Mouse (Mus musculus) midbrain, embryonic 10.5 days (tissue): ENCODE measurements at regions not wholly inside any gene's neighbourhood (a gene's known extent, or its start where the extent isn't known, plus 50 kb on each side); places are given as distances from the start of the nearest gene placed in this dataset.

Source experiments
- DNase-seq: peaks from one replicate; pipeline ENCODE4 v3.0.0-alpha.2; 2017; ENCODE audit warnings: low spot score
- H3K27ac ChIP-seq: fragments of 300-500 bp; sonication (generic); replicated peaks from 2 replicates; pipeline ENCODE4 v1.5.1; 2016; ENCODE audit warnings: mild to moderate bottlenecking
- H3K27me3 ChIP-seq: fragments of 300-500 bp; sonication (generic); 2 replicates; pipeline ENCODE4 v1.6.1; 2016; ENCODE audit warnings: low read depth, mild to moderate bottlenecking; ENCODE audit not compliant: poor library complexity, severe bottlenecking
- H3K36me3 ChIP-seq: fragments of 300-500 bp; sonication (generic); 2 replicates; pipeline ENCODE4 v1.6.1; 2016; ENCODE audit warnings: mild to moderate bottlenecking, moderate library complexity
- H3K4me1 ChIP-seq: fragments of 300-500 bp; sonication (generic); 2 replicates; pipeline ENCODE4 v1.6.1; 2016
- H3K4me3 ChIP-seq: fragments of 300-500 bp; sonication (generic); 2 replicates; pipeline ENCODE4 v1.5.1; 2016; ENCODE audit warnings: mild to moderate bottlenecking, moderate library complexity
- H3K9me3 ChIP-seq: fragments of 300-500 bp; sonication (generic); replicated peaks from 2 replicates; pipeline ENCODE4 v1.6.1; 2016; ENCODE audit warnings: mild to moderate bottlenecking
- WGBS: fragments of 180-500 bp; shearing (Covaris S2); methylation state at CpG from one replicate; pipeline ENCODE4 v1.1.7; 2016; 5-methylcytosine and 5-hydroxymethylcytosine counted together

DNA sequence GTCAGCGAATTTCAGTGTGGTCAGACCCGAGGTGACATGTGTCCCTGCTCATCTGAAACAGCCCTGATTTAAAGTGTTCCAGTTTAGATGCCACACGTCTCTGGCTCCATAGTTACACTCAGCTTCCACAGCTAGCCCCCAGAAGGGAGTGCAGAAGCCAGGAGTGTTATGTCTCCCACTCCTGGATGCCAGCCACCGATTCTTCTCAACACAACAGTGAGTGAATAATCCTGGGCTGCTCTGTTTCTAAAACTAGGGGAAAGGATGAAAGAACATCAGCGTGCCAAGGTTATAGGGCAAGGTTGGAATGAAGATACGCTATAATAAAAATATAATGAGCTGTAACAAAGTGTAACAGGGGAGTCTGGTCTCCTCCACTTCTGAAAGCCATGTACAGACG, 51.5 kb upstream of the Stmnd1 start:
- Histone ChIP-seq H3K27me3 (no peaks in the 10 kb centered on the region), H3K4me3 (no peak overlapping the region), H3K36me3 (no peaks in the 10 kb centered on the region), H3K27ac (no peak overlapping the region), H3K9me3 (no peaks in the 10 kb centered on the region), H3K4me1 (peaks cover 12% of the 10 kb centered on the region)
- no peak for DNase-seq
- WGBS = 85% methylated on average over 7 of the region's 7 CpGs

DNA sequence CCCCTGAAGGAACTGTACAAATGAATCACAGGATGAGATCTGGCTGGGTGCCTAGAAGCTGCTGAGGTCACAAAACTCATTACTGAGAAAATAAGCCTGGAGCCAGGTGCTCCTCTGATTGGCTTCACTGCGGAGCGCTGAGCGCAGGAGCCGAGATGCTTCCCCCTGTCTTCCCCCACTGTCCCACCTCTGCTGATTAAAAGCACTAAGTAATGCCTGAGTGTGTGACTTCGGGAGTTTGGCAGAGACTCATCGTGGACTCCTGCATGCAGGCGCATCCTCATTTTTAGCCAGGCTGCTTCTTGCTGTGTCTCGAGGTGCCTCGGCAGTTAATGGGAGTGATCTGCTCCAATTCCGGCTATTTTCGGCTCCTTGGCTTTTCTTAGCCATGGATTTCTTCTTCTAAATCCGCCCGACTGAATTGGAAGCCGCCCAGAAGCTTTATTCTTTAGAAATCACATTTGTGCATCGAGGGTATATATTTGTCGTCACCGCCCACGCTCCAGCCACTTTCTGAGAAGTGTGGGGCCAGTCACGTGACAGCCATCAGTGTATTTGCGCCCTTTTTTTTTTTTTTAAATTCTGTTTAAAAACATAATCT, 55.3 kb upstream of the Stmnd1 start:
- H3K4me3 ChIP-seq = no peak overlapping the region
- DNase-seq = no peak
- no peak overlapping the region for H3K27ac ChIP-seq
- H3K27me3 ChIP-seq = no peaks in the 10 kb centered on the region
- WGBS = 85% methylated on average over 20 of the region's 20 CpGs
- peaks cover 13% of the 10 kb centered on the region for H3K4me1 ChIP-seq
- no peaks in the 10 kb centered on the region for H3K36me3 ChIP-seq
- H3K9me3 ChIP-seq = no peaks in the 10 kb centered on the region

DNA sequence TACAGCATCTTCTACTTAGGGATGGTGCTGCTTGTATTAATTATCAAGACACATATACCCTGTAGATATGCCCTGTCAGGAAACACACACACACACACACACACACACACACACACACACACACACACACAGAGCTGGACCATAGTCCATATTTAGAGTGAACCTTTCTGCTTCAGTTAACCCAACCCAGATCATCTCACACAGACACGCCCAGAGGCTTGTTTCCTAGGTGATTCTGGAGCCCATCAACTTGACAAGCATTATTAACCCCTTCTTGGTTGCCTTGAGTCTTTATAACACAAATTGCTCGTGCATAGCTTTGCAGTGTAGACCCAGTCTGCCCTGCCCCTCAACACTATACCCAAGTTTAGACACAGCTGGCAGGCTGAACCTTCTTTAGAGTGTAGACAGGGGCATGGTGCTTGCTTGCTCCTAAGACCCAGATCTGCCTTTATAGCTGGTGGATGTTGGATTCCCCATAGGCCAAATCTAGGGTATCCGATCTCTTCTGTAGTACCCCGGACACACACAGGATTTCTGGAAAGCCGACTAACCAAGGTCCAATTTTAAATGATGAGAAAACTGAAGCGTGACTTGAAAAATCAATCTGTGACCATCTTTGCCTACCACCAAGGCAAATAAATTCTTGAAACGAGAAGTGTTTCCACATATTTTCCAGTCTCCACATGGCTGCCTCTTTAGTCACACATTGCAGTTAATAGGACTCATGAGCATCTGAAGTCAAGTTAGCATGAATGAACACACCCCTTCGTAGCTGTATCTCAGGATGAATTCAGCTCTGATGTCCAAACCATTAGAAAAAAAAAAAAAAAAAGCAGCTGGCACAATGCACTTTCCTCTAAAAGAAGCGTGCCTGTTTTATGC, 56.3 kb upstream of the Stmnd1 start:
- no peak overlapping the region for H3K27ac ChIP-seq
- no peak overlapping the region for H3K4me3 ChIP-seq
- no peaks in the 10 kb centered on the region for H3K9me3 ChIP-seq
- no peak for DNase-seq
- peaks cover 13% of the 10 kb centered on the region for H3K4me1 ChIP-seq
- WGBS = 79% methylated on average over 9 of the region's 9 CpGs
- H3K36me3 ChIP-seq = no peaks in the 10 kb centered on the region
- no peaks in the 10 kb centered on the region for H3K27me3 ChIP-seq

DNA sequence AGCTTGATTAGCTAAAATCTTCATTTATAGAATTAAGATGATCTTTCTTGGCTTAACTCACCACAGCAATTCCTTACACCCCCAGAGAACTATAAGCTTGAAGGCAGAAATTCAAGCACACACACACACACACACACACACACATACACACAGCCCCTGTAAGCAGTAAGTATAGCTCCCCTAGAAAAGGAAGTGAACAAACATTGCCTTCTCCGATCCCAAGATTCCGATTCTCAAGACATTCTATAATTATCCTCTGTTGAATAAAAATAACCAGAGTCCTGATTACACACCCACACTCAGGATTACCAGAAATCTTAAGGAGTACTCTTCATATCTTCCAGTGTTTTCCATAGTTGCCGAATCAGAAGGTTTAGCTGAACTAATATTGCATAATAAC, 70.0 kb upstream of the Stmnd1 start:
- Histone ChIP-seq H3K27ac (no peak overlapping the region), H3K9me3 (no peaks in the 10 kb centered on the region), H3K4me3 (no peak overlapping the region), H3K27me3 (no peaks in the 10 kb centered on the region), H3K36me3 (no peaks in the 10 kb centered on the region), H3K4me1 (0 out of 2 replicates have a peak, but pooled peaks cover 4% of the 10 kb centered on the region)
- DNase-seq = no peak
- 95% methylated on average over 3 of the region's 3 CpGs for WGBS

DNA sequence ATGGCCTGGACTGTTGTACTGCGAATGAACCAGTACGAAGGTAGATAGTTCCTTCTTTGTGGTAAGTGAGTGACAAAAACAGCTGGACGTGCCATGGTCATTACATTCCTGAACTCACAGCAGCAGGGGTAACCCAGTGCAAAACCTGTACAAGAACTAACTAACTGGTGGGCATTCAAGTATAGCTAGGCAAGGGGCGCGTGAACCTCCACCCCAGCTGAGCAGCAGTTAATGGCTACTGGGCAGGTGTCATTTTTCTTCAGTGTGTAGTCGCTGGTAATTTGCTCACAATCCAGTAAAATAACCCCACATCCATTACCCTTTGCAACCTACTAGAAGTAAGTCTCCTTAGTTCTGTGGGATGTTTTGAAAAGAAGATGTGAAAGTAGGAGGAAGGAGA, 70.9 kb upstream of the Stmnd1 start:
- Histone ChIP-seq H3K4me3 (no peak overlapping the region), H3K27ac (no peak overlapping the region), H3K27me3 (no peaks in the 10 kb centered on the region), H3K9me3 (no peaks in the 10 kb centered on the region), H3K4me1 (0 out of 2 replicates have a peak, but pooled peaks cover 4% of the 10 kb centered on the region), H3K36me3 (no peaks in the 10 kb centered on the region)
- WGBS = 91% methylated on average over 6 of the region's 6 CpGs
- DNase-seq = no peak

DNA sequence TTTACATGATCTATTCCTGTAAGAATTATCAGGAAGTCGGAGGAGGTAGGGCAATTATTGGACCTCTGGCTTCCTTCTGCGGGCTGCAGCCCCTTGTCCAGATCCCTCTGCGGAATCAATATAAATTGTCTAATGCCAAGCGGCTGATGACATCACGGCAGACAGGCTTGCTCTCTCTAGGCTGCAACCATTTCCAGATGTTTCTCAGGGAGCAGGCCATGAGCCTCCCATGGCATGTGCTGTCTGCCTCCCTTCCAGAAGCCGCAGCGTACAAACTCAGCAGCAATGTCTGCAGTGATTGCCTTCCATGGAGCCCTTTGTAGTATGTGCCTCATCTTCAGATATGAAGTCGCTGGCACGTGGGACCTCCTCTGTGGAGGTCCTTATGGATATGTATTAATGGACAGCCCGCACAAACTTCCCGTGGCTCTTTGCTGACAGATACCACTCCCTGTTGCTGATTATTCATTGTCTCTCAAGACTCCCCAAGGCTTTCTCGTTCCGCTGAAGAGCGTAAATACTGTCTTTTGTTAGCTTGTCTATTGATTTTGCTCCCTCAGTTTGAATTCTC, 72.4 kb upstream of the Stmnd1 start:
- no peaks in the 10 kb centered on the region for H3K27me3 ChIP-seq
- H3K36me3 ChIP-seq = no peaks in the 10 kb centered on the region
- no peak for DNase-seq
- H3K9me3 ChIP-seq = 0 out of 2 replicates have a peak, but pooled peaks cover 5% of the 10 kb centered on the region
- H3K4me3 ChIP-seq = no peak overlapping the region
- 88% methylated on average over 14 of the region's 14 CpGs for WGBS
- H3K27ac ChIP-seq = no peak overlapping the region
- H3K4me1 ChIP-seq = 0 out of 2 replicates have a peak, but pooled peaks cover 4% of the 10 kb centered on the region

DNA sequence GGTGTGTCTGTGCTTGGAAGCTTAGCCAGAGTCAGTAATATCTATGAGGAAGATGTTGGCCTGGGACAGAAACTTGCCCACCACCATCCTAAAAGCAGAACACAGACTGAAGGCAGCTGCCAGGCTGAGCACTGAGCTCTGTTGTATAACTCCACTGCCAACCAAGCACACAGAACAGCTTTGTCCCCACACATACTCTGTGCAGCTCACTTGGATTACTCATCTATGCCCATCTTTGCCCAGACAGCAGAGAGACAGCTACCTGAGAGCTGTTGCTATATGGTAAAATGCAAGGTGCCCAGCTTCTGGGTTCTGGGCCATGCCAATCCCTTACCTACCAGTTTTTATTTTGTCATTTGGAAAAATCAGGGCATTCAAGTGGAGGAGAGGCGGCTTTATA, 80.4 kb upstream of the Stmnd1 start:
- Histone ChIP-seq H3K4me1 (peaks cover 4% of the 10 kb centered on the region; the same call in 1 of the 2 replicates), H3K27me3 (no peaks in the 10 kb centered on the region), H3K4me3 (no peak overlapping the region), H3K9me3 (0 out of 2 replicates have a peak, but pooled peaks cover 5% of the 10 kb centered on the region), H3K36me3 (no peaks in the 10 kb centered on the region), H3K27ac (no peak overlapping the region)
- 88% methylated on average over 1 of the region's 1 CpGs for WGBS
- DNase-seq = no peak

DNA sequence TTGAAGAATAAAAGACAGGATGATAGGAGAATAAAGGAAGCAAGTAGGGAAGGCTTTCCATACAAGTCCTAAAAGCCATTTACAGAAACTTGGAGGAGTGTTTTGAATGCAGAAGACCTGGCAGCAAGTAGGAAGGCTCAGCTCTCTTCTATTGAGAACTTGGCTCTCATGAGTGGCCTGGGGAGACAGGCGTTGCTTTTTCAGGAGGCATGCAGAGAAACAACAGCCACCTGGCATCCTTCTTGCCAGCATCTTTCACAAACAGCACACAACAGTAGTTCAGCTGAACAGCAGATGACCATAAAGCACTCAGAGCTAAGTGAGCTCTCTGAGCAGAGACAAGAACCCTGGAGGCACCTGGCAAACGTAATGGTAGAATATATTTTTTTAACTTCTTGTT, 83.8 kb upstream of the Stmnd1 start:
- H3K36me3 ChIP-seq = no peaks in the 10 kb centered on the region
- H3K4me1 ChIP-seq = peaks cover 4% of the 10 kb centered on the region; the same call in 1 of the 2 replicates
- H3K9me3 ChIP-seq = no peaks in the 10 kb centered on the region
- H3K27me3 ChIP-seq = no peaks in the 10 kb centered on the region
- 92% methylated on average over 2 of the region's 2 CpGs for WGBS
- no peak for DNase-seq
- H3K27ac ChIP-seq = no peak overlapping the region
- no peak overlapping the region for H3K4me3 ChIP-seq

DNA sequence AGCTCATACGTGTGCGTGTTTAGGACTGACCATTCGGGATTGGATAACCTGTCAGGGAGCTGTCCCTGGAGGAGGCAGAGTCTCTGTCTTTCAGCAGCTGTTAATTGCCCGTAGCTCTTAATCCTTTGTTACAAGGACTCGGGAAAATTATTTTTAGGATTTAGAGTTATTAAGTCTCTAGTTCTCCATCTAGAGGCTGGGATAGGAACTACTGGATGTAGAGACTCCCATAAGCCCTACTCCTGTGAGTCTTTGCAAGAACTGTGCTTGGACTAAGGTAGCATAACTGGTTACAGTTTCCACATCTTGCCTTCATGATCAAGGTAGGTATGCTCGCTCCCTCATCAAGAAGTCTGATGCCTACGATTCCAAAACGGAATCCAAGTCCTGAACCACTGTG, 90.7 kb upstream of the Stmnd1 start:
- WGBS = 87% methylated on average over 8 of the region's 8 CpGs
- Histone ChIP-seq H3K9me3 (no peaks in the 10 kb centered on the region), H3K27me3 (no peaks in the 10 kb centered on the region), H3K36me3 (no peaks in the 10 kb centered on the region), H3K4me3 (no peak overlapping the region), H3K4me1 (peaks cover 25% of the 10 kb centered on the region), H3K27ac (no peak overlapping the region)
- no peak for DNase-seq

DNA sequence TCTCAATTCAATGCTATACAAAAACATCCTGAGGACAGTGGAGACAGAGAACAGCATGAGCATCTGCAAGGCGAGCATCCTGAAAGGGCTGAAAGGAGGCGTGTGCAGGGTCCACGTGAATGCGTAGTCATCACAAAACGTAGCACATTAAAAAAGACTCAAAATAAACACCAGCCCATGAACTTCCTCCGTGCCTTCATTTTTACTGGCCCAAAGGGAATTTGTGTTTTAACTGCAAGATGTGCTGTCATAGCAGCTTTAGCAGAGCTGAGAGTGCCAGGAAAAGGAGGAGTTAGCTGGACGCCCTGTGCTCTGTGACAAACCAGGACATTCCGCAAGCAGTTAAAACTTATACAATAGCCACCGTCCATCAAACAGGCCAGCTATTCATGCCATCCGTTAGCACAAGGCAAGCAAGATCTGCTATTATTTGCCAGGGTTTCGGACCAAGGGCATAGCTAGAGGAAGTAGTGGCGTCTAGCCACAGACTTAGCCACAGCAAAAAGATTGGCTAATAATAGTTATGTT, 92.9 kb upstream of the Stmnd1 start:
- H3K36me3 ChIP-seq = no peaks in the 10 kb centered on the region
- peak; percentile 27 for DNase-seq
- peak overlapping the region; percentile 59; the same call in 1 of the 2 replicates for H3K27ac ChIP-seq
- H3K4me1 ChIP-seq = peaks cover 25% of the 10 kb centered on the region
- no peaks in the 10 kb centered on the region for H3K27me3 ChIP-seq
- 41% methylated on average over 12 of the region's 12 CpGs for WGBS
- H3K9me3 ChIP-seq = no peaks in the 10 kb centered on the region
- H3K4me3 ChIP-seq = peak overlapping the region; percentile 17; the same call in 1 of the 2 replicates

DNA sequence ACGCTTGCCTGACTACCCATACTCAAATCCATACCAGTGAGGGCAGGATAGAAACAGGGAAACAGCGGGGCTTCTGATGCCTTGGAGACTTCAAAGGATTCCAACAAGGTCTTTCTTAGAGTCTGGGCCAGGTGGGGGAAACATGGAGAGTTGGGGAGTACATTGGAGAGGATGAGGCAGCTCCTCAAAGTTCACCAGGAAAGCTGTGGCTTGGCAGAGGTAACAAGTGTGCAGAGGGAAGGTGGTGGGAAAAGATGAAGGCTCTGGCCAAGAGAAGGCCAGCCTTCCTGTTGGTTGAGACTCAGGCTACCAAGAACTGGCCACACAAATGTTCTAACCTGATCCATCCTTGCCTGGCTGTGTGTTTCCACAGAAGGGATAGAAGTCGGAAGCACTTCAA, 93.6 kb upstream of the Stmnd1 start:
- Histone ChIP-seq H3K9me3 (no peaks in the 10 kb centered on the region), H3K27ac (0 out of 2 replicates have a peak overlapping the region, but pooled peaks have one; percentile 59), H3K4me1 (peaks cover 25% of the 10 kb centered on the region), H3K36me3 (no peaks in the 10 kb centered on the region), H3K4me3 (no peak overlapping the region), H3K27me3 (no peaks in the 10 kb centered on the region)
- DNase-seq = no peak
- 88% methylated on average over 3 of the region's 3 CpGs for WGBS

DNA sequence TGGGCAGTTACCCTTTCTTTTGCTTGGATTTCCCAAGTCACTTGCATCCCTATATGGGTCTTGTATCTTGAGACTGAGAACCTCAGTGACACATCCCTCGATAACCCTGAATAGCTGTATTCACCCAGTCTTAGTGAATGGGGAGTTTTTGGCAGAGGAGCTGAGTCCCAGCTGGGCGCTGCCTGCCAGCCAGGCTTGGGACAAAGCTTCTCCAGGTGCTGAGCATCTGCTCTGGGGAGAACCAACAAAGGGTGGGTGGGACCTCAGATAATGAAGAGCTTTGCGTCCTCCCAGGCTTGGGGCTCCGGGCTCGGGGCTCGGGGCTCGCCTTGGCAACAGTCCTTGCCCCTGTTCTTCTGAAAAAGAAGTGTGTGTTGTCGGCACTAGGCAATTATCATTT, 100.4 kb upstream of the Stmnd1 start:
- Histone ChIP-seq H3K27ac (no peak overlapping the region), H3K4me1 (peaks cover 12% of the 10 kb centered on the region), H3K9me3 (no peaks in the 10 kb centered on the region), H3K4me3 (no peak overlapping the region), H3K27me3 (no peaks in the 10 kb centered on the region; the same call in 1 of the 2 replicates), H3K36me3 (no peaks in the 10 kb centered on the region)
- WGBS = 17% methylated on average over 8 of the region's 8 CpGs
- no peak for DNase-seq
